10 mouse cellular contexts compared by ENCODE assay signal in the genomic region with DNA sequence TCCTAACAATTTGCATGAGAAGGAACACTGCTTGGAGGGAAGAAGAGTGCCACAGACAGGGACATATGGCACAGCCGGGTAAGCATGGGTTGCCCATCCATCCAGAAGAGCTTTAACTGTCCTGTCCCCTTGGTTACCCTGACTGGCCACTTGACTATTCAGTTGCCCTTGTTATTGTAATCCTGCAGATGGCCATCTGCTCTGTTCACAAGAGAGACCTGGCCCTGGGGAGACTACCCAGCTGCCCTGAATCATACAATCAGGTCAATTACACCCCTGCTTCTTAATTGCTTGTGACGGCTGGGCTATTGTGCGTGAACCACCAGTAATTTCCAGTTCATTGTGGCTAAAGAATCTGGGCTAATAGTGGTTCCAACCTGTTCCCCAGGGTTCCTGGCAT. TPM values are rescaled to one million over a fixed set of nuclear protein-coding genes. Genes with fewer than 3 reads are reported as not detected.
A peak's percentile ranks its signal among the peaks of the same experiment; 100 is the strongest.
DNase-seq lines count a peak whose midpoint lies in the region; ATAC-seq and TF ChIP-seq lines count a peak whose summit lies in the region.
"Had no signal": no experiment of that assay in that cellular context is flagged by ENCODE, and none has a peak within 500 bp of the region (broad histone marks: within the 10 kb centered on the region; RNA-seq: fewer than 3 reads in every experiment).

No protein-coding gene starts in this region.

- ATAC-seq in forebrain, embryonic 14.5 days = peak; percentile 95
- peak; percentile 95 for ATAC-seq in midbrain, embryonic 15.5 days (replicated peaks)

- no peak for TF ChIP-seq POLR2A in brain, embryonic 14.5 days (IDR thresholded peaks at IDR 0.05; ENCODE audit: borderline replicate concordance, extremely low read depth, insufficient read depth, insufficient read length, poor library complexity, severe bottlenecking)

- H3K4me2 ChIP-seq in forebrain, embryonic 14.5 days (ENCODE audit: low read length) = no peak overlapping the region
- no peak overlapping the region for H3K4me2 ChIP-seq in midbrain, embryonic 15.5 days
- H3K4me2 ChIP-seq: lung, embryonic 14.5 days had no signal

- H3K27ac ChIP-seq in forebrain, embryonic 14.5 days (ENCODE audit: low read depth, low read length) = no peak overlapping the region
- no peak overlapping the region for H3K27ac ChIP-seq in midbrain, embryonic 15.5 days

- intact Hi-C loops in left cerebral cortex, postnatal 36 days (cut with DNase I) = no loop called here

- peak; percentile 94 for DNase-seq in brain, embryonic 14.5 days (ENCODE audit: low read depth)
- peak; percentile 85 to 92 for DNase-seq in cerebellum, postnatal 10 days
- peak; percentile 87 for DNase-seq in forebrain, embryonic 14.5 days (ENCODE audit: low spot score)
- DNase-seq in B cell, adult 2 months = no peak
- no peak for DNase-seq in urinary bladder, postnatal 25 days (ENCODE audit: low spot score)
- no peak for DNase-seq in left cerebral cortex, postnatal 36 days (ENCODE audit: low spot score in 2 of 2)
- DNase-seq in lung, postnatal 36 days = no peak
- DNase-seq: lung, embryonic 14.5 days had no signal

- no peak overlapping the region for H3K4me3 ChIP-seq in forebrain, embryonic 14.5 days (ENCODE audit: low read depth, low read length)
- H3K4me3 ChIP-seq in midbrain, embryonic 15.5 days = no peak overlapping the region

- H3K9ac ChIP-seq in forebrain, embryonic 14.5 days (ENCODE audit: low read length) = no peak overlapping the region
- no peak overlapping the region for H3K9ac ChIP-seq in midbrain, embryonic 15.5 days
- H3K9ac ChIP-seq: lung, embryonic 14.5 days had no signal

- WGBS in forebrain, embryonic 14.5 days = 6% methylated on average over 3 of the region's 3 CpGs
- WGBS in midbrain, embryonic 15.5 days = 7% methylated on average over 3 of the region's 3 CpGs

- H3K9me3 ChIP-seq in forebrain, embryonic 14.5 days (replicated peaks; ENCODE audit: control insufficient read depth, low read length) = no peaks in the 10 kb centered on the region
- H3K9me3 ChIP-seq in midbrain, embryonic 15.5 days = no peaks in the 10 kb centered on the region

- 0 out of 2 replicates have a peak, but pooled peaks cover 2% of the 10 kb centered on the region for H3K4me1 ChIP-seq in forebrain, embryonic 14.5 days (ENCODE audit: control insufficient read depth, insufficient read depth, low read length)
- H3K4me1 ChIP-seq in midbrain, embryonic 15.5 days = no peaks in the 10 kb centered on the region

- H3K36me3 ChIP-seq in forebrain, embryonic 14.5 days (ENCODE audit: control insufficient read depth, insufficient read depth, low read length) = no peaks in the 10 kb centered on the region
- no peaks in the 10 kb centered on the region for H3K36me3 ChIP-seq in midbrain, embryonic 15.5 days (replicated peaks)

- H3K27me3 ChIP-seq in forebrain, embryonic 14.5 days (replicated peaks; ENCODE audit: control insufficient read depth, insufficient read depth, low read length) = no peaks in the 10 kb centered on the region
- H3K27me3 ChIP-seq in midbrain, embryonic 15.5 days (replicated peaks) = no peaks in the 10 kb centered on the region

- TF ChIP-seq CTCF in brain, embryonic 14.5 days (IDR thresholded peaks at IDR 0.05; ENCODE audit: borderline replicate concordance, extremely low read depth, insufficient read depth, insufficient read length) = no peak

RNA-seq across cellular contexts. Expression of gene Gm11232, which starts 7.3 kb away (rescaled TPM):
- 0.07 TPM in 1 of 2 replicates, not detected in the other for polyA plus RNA-seq in brain, embryonic 14.5 days (2012; rRNA removed)
- polyA plus RNA-seq in forebrain, embryonic 14.5 days (2014; fragmentation: Nextera tagmentation; extraction: Ambion mirVana) = not detected in 2 replicates
- not detected in 2 replicates for polyA plus RNA-seq in midbrain, embryonic 15.5 days (2015; fragmentation: Nextera tagmentation; extraction: Ambion mirVana)
- not detected for total RNA-seq in left cerebral cortex, postnatal 36 days (2021)
- total RNA-seq: left cerebral cortex, postnatal 10 days had no signal

Comparison
In these comparisons a context has a peak if more than half of its experiments do, and no peak if none do; other contexts are left out.
1. DNase-seq: peak in brain, embryonic 14.5 days (single experiment), cerebellum, postnatal 10 days (2 of 2) and forebrain, embryonic 14.5 days (single experiment); none in B cell, adult 2 months (0 of 2), urinary bladder, postnatal 25 days (single experiment), left cerebral cortex, postnatal 36 days (0 of 2) and lung, postnatal 36 days (single experiment).